Mouse (Mus musculus) lung, postnatal 0 days (tissue): ENCODE data around the gene Lrrc31. TPM values are rescaled to one million over a fixed set of nuclear protein-coding genes. Genes with fewer than 3 reads are reported as not detected.

Source experiments
- ATAC-seq: fragments of 200-750 bp; cut with Nextera tagmentation; 2 replicates; pipeline ENCODE4 v1.8.0; 2017; ENCODE audit warnings: moderate library complexity
- DNase-seq: peaks from one replicate; pipeline ENCODE4 v3.0.0-alpha.2; 2016; ENCODE audit warnings: low spot score
- H3K27ac ChIP-seq: fragments of 300-500 bp; sonication (generic); 2 replicates; pipeline ENCODE4 v1.5.1; 2014; ENCODE audit warnings: antibody characterized with exemption, mild to moderate bottlenecking, low read length, mixed read lengths
- H3K27me3 ChIP-seq: fragments of 300-500 bp; sonication (generic); replicated peaks from 2 replicates; pipeline ENCODE4 v1.6.1; 2014; ENCODE audit warnings: low read length, mixed read lengths; ENCODE audit not compliant: insufficient read depth
- H3K36me3 ChIP-seq: fragments of 300-500 bp; sonication (generic); 2 replicates; pipeline ENCODE4 v1.6.1; 2014; ENCODE audit warnings: low read length, mixed read lengths; ENCODE audit not compliant: insufficient read depth
- H3K4me1 ChIP-seq: fragments of 300-500 bp; sonication (generic); 2 replicates; pipeline ENCODE4 v1.6.1; 2014; ENCODE audit warnings: antibody characterized with exemption, low read depth, low read length, mixed read lengths; ENCODE audit not compliant: insufficient read depth
- H3K4me2 ChIP-seq: fragments of 300-500 bp; sonication (generic); replicated peaks from 2 replicates; pipeline ENCODE4 v1.6.1; 2014; ENCODE audit warnings: low read depth, mild to moderate bottlenecking, low read length, moderate library complexity, mixed read lengths
- H3K4me3 ChIP-seq: fragments of 300-500 bp; sonication (generic); 2 replicates; pipeline ENCODE4 v1.5.1; 2014; ENCODE audit warnings: low read depth, low read length
- H3K9ac ChIP-seq: fragments of 300-500 bp; sonication (generic); replicated peaks from 2 replicates; pipeline ENCODE4 v1.6.1; 2014; ENCODE audit warnings: low read depth, mild to moderate bottlenecking
- H3K9me3 ChIP-seq: fragments of 300-500 bp; sonication (generic); 2 replicates; pipeline ENCODE4 v1.6.1; 2016; ENCODE audit warnings: low read length, mixed read lengths
- CTCF ChIP-seq: IDR thresholded peaks from 2 replicates; pipeline ENCODE4 v1.5.1; 2016; ENCODE audit warnings: antibody characterized with exemption, mild to moderate bottlenecking
- EP300 ChIP-seq: IDR thresholded peaks from 2 replicates; pipeline ENCODE4 v1.6.1; 2016; ENCODE audit warnings: antibody characterized with exemption, mild to moderate bottlenecking, control low read depth
- WGBS: fragments of 180-500 bp; shearing (Covaris S2); extraction: QIAGEN DNeasy Blood & Tissue Kit; methylation state at CpG from one replicate; pipeline ENCODE4 v1.1.7; 2014; 5-methylcytosine and 5-hydroxymethylcytosine counted together
- polyA plus RNA-seq: library from polyadenylated mRNA; unstranded; fragments of >200 nt; fragmentation: Nextera tagmentation; extraction: Ambion mirVana; gene quantifications from 2 replicates; pipeline ENCODE4 v1.2.1, GENCODE M21; 2015

Gene Lrrc31
- polyA plus RNA-seq, 1 experiment from 2014 or later = 0.55 TPM

DNA sequence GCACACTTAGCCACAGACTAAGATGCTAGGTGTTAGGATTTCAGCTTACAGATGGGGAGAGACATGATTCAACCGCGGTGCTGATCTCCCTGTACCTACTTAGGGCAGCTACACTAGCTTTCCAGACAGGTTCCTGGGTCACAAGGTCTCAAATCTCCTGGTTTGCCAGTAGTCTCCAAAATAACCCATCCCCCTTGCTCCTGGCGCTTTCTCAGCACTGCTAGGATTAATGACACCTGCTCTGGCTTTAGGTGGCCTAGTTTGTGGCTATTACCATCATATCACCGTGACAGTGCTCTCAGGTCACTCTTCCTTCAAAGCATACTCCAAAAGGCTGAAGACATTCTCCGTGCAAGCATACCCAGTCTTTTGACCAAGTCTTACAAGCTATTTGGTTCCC lies 29.4 kb upstream of the Lrrc31 start:
- H3K36me3 ChIP-seq = no peaks in the 10 kb centered on the region
- DNase-seq = no peak
- H3K4me1 ChIP-seq = no peaks in the 10 kb centered on the region
- H3K27me3 ChIP-seq = no peaks in the 10 kb centered on the region
- TF ChIP-seq EP300 (no peak), CTCF (no peak)
- WGBS = 84% methylated on average over 5 of the region's 5 CpGs
- H3K9ac ChIP-seq = no peak overlapping the region
- H3K4me3 ChIP-seq = no peak overlapping the region
- no peak for ATAC-seq
- H3K4me2 ChIP-seq = no peak overlapping the region
- no peak overlapping the region for H3K27ac ChIP-seq
- H3K9me3 ChIP-seq = no peaks in the 10 kb centered on the region

DNA sequence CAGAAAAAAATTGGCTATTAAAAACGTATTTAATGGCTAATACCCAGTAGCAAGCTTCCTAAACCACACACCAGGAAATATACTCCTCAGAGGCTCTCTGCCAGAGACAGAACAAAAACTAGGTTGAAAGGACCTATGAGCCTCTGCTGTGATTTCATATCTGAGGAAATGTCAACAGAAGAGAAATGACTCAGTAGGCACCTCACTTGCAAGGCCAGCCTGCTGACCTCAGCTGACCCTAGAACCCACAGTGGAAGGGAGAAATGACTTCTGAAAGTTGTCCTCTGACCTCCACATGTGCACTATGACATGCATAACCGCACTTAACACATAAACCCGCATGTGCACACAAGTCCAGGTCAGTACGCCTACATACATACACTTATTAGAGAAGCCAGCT lies 27.6 kb upstream of the Lrrc31 start:
- TF ChIP-seq EP300 = no peak
- H3K4me1 ChIP-seq = no peaks in the 10 kb centered on the region
- H3K36me3 ChIP-seq = no peaks in the 10 kb centered on the region
- DNase-seq (no peak), ATAC-seq (no peak)
- no peaks in the 10 kb centered on the region for H3K27me3 ChIP-seq
- no peak overlapping the region for H3K9ac ChIP-seq
- WGBS = 72% methylated on average over 4 of the region's 4 CpGs
- H3K9me3 ChIP-seq = no peaks in the 10 kb centered on the region
- no peak overlapping the region for H3K4me2 ChIP-seq
- no peak overlapping the region for H3K27ac ChIP-seq
- H3K4me3 ChIP-seq = no peak overlapping the region

DNA sequence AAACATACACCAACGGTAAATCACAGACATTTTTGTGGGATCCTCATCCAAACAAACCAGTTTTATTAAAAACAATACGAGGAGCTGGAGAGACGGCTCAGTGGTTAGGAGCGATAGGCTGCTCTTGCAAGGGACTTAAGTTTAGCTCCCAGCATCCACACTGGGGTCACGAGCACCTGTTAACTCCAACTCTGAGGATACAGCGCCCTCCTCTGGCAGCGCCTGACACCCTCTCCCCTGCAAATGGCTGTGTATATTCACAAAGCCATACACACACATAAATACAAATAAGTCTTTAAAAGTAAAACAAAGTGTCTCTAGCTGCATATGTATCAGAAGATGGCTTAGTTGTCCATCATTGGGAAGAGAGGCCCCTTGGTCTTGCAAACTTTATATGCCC lies 25.9 kb upstream of the Lrrc31 start:
- Histone ChIP-seq H3K4me3 (no peak overlapping the region), H3K36me3 (no peaks in the 10 kb centered on the region), H3K4me2 (no peak overlapping the region), H3K4me1 (no peaks in the 10 kb centered on the region), H3K27me3 (no peaks in the 10 kb centered on the region), H3K9me3 (no peaks in the 10 kb centered on the region), H3K9ac (no peak overlapping the region), H3K27ac (no peak overlapping the region)
- WGBS = 72% methylated on average over 7 of the region's 7 CpGs
- no peak for ATAC-seq
- DNase-seq = no peak
- no peak for TF ChIP-seq EP300
- TF ChIP-seq CTCF = peak; percentile 30

DNA sequence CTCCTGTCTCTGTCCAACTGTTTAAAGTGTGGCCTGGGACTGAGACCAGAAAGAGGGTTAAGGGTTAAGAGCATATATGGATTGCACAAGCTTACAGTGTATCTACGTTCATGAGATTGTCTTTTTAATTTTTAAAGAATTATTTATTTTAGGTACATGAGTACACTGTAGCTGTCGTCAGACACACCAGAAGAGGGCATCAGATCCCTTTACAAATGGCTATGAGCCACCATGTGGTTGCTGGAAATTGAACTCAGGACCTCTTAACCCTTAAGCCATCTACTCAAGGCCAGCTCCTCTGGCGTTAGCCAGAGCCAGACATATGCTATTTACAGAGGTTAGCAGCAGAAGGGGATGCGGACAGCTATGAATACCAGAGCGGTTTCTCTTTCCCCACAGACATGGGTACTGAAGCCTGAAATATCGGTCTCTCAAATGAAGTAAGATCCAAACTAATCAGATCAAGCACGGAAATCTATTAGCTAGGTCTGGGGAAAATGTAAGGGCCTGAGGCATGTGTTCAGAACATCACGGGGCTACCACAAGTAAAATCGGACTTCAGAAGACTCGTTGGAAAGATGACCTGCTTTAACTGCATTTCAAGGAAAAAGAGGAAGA lies 25.3 kb upstream of the Lrrc31 start:
- Histone ChIP-seq H3K4me2 (no peak overlapping the region), H3K4me1 (no peaks in the 10 kb centered on the region), H3K9ac (no peak overlapping the region), H3K36me3 (no peaks in the 10 kb centered on the region), H3K27me3 (no peaks in the 10 kb centered on the region), H3K27ac (no peak overlapping the region), H3K4me3 (no peak overlapping the region), H3K9me3 (no peaks in the 10 kb centered on the region)
- ATAC-seq = no peak
- WGBS = 74% methylated on average over 10 of the region's 10 CpGs
- DNase-seq = no peak
- TF ChIP-seq EP300 (no peak), CTCF (no peak)

DNA sequence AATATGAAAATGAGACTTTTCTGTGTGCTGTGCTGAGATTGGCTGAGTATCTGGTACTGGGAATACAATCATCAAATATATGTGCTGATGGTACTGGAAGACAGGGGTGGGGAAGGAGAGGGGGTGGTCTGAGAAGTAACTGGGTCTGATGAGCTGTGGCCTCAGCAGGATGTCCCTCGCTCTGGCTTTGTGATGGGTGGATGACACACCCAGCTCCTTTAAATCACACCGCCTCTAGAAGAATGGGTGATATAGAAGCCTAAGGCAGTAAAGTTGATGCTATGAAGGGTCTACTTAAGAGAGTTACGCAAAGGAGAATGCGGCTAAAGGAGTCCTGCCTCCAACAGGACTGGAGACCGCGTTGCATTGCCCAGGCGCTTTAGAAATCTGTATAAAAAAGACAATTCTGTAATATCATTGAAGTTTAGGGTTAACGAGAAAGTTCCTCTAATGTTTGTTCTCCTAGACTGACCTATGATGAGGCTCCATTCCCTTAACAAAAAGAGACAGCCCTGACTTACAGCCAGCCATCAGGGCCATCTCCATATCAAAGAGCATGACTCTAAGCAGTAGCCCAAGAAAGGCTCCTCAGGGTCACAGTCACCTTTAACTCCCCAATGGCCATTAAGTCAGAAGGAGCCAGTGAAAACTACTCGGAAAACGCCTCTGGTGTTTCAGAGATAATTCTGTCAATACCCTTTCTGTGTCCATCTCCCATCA lies 24.6 kb upstream of the Lrrc31 start:
- Histone ChIP-seq H3K4me1 (no peaks in the 10 kb centered on the region), H3K27me3 (no peaks in the 10 kb centered on the region), H3K9me3 (no peaks in the 10 kb centered on the region), H3K27ac (no peak overlapping the region), H3K4me2 (no peak overlapping the region), H3K36me3 (no peaks in the 10 kb centered on the region), H3K4me3 (no peak overlapping the region), H3K9ac (no peak overlapping the region)
- WGBS = 67% methylated on average over 10 of the region's 10 CpGs
- DNase-seq = no peak
- TF ChIP-seq EP300 (no peak), CTCF (no peak)
- no peak for ATAC-seq

DNA sequence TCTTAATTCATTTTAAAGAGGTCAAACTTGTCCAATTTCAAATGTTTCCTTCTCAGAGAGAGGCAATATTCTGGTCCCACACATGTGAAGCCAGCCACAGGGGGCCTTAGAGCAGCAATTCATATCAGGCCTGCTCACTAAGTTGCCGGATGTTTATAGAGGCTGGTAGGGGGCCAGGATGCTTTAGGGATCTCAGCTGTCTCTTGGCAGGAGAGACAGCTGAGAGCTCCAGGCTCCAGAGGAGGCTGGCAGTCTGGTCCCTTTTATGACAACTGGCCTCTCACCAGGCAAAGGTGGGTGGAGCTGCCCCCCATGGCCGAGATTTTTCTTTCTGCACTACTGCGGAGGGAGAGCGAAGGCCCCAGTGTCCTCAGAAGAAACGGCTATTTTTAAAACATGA lies 23.5 kb upstream of the Lrrc31 start:
- Histone ChIP-seq H3K27me3 (no peaks in the 10 kb centered on the region), H3K9ac (no peak overlapping the region), H3K36me3 (no peaks in the 10 kb centered on the region), H3K9me3 (no peaks in the 10 kb centered on the region), H3K27ac (no peak overlapping the region), H3K4me3 (no peak overlapping the region), H3K4me2 (no peak overlapping the region), H3K4me1 (no peaks in the 10 kb centered on the region)
- 38% methylated on average over 5 of the region's 5 CpGs for WGBS
- ATAC-seq = peak; percentile 37; the same call in 1 of the 2 replicates
- no peak for DNase-seq
- TF ChIP-seq CTCF = no peak
- no peak for TF ChIP-seq EP300
